Mouse (Mus musculus) limb, embryonic 11.5 days (tissue): ENCODE measurements around the gene Dab2ip. TPM values are rescaled to one million over a fixed set of nuclear protein-coding genes. Genes with fewer than 3 reads are reported as not detected.

Experiments used
- ATAC-seq: fragments of 200-750 bp; cut with Nextera tagmentation; 2 replicates; pipeline ENCODE4 v1.8.0; 2017; ENCODE audit warnings: low read depth; ENCODE audit not compliant: insufficient number of reproducible peaks, low FRiP score, low TSS enrichment
- DNase-seq: peaks from one replicate; pipeline ENCODE4 v3.0.0-alpha.2; 2015; ENCODE audit warnings: low spot score
- H3K27ac ChIP-seq: fragments of 300-500 bp; sonication (generic); replicated peaks from 2 replicates; pipeline ENCODE4 v1.5.1; 2014; ENCODE audit warnings: low read depth, mild to moderate bottlenecking, low read length
- H3K27me3 ChIP-seq: fragments of 300-500 bp; sonication (generic); 2 replicates; pipeline ENCODE4 v1.6.1; 2014; ENCODE audit warnings: mild to moderate bottlenecking, low read length, mixed read lengths; ENCODE audit not compliant: control insufficient read depth, insufficient read depth
- H3K36me3 ChIP-seq: fragments of 300-500 bp; sonication (generic); 2 replicates; pipeline ENCODE4 v1.6.1; 2014; ENCODE audit warnings: mild to moderate bottlenecking, low read length, moderate library complexity, mixed read lengths; ENCODE audit not compliant: control insufficient read depth, insufficient read depth
- H3K4me1 ChIP-seq: fragments of 300-500 bp; sonication (generic); 2 replicates; pipeline ENCODE4 v1.6.1; 2014; ENCODE audit warnings: low read length, mixed read lengths; ENCODE audit not compliant: control insufficient read depth, insufficient read depth
- H3K4me2 ChIP-seq: fragments of 300-500 bp; sonication (generic); 2 replicates; pipeline ENCODE4 v1.6.1; 2014; ENCODE audit warnings: low read depth, mild to moderate bottlenecking, moderate library complexity; ENCODE audit not compliant: severe bottlenecking
- H3K4me3 ChIP-seq: fragments of 300-500 bp; sonication (generic); 2 replicates; pipeline ENCODE4 v1.5.1; 2014; ENCODE audit warnings: low read depth, low read length
- H3K9ac ChIP-seq: fragments of 300-500 bp; sonication (generic); 2 replicates; pipeline ENCODE4 v1.6.1; 2014; ENCODE audit warnings: mild to moderate bottlenecking, low read length
- H3K9me3 ChIP-seq: fragments of 300-500 bp; sonication (generic); 2 replicates; pipeline ENCODE4 v1.6.1; 2016; ENCODE audit warnings: low read length; ENCODE audit not compliant: control insufficient read depth
- WGBS: fragments of 180-500 bp; shearing (Covaris S2); extraction: QIAGEN DNeasy Blood & Tissue Kit; methylation state at CpG from one replicate; pipeline ENCODE4 v1.1.7; 2014; 5-methylcytosine and 5-hydroxymethylcytosine counted together
- polyA plus RNA-seq: library from polyadenylated mRNA; unstranded; fragments of >200 nt; fragmentation: Nextera tagmentation; extraction: Ambion mirVana; gene quantifications from 2 replicates; pipeline ENCODE4 v1.2.1, GENCODE M21; 2014

The Dab2ip gene
- polyA plus RNA-seq, 1 experiment from 2014 or later, result 53.9 TPM

GRCm38 (mm10) chr2:35623431-35624148, 65.5 kb downstream of the Dab2ip start:
- no peak for ATAC-seq
- Histone ChIP-seq H3K4me1 (peaks cover 69% of the 10 kb centered on the region), H3K9me3 (no peaks in the 10 kb centered on the region), H3K27me3 (no peaks in the 10 kb centered on the region), H3K9ac (peak overlapping the region; percentile 98), H3K4me2 (peak overlapping the region; percentile 91), H3K27ac (no peak overlapping the region), H3K4me3 (peak overlapping the region; percentile 87), H3K36me3 (no peaks in the 10 kb centered on the region; the same call in 1 of the 2 replicates)
- no peak for DNase-seq
- WGBS, result 33% methylated on average over 12 of the region's 12 CpGs

- Histone ChIP-seq H3K27me3 (no peaks in the 10 kb centered on the region), H3K9me3 (no peaks in the 10 kb centered on the region), H3K4me3 (peak overlapping the region; percentile 8; the same call in 1 of the 2 replicates), H3K9ac (no peak overlapping the region), H3K4me2 (peak overlapping the region; percentile 91; the same call in 1 of the 2 replicates), H3K27ac (no peak overlapping the region), H3K36me3 (no peaks in the 10 kb centered on the region; the same call in 1 of the 2 replicates), H3K4me1 (peaks cover 60% of the 10 kb centered on the region)
- DNase-seq (no peak), ATAC-seq (no peak)
- WGBS, result 54% methylated on average over 5 of the region's 5 CpGs
Measured at GRCm38 (mm10) chr2:35624380-35625006, 66.4 kb downstream of the Dab2ip start.

- no peak for DNase-seq
- Histone ChIP-seq H3K4me3 (no peak overlapping the region), H3K27me3 (no peaks in the 10 kb centered on the region), H3K4me2 (no peak overlapping the region), H3K9me3 (no peaks in the 10 kb centered on the region), H3K27ac (no peak overlapping the region), H3K4me1 (peaks cover 55% of the 10 kb centered on the region), H3K36me3 (no peaks in the 10 kb centered on the region; the same call in 1 of the 2 replicates), H3K9ac (no peak overlapping the region)
- no peak for ATAC-seq
- 95% methylated on average over 6 of the region's 6 CpGs for WGBS
Measured at GRCm38 (mm10) chr2:35625007-35625380, 66.9 kb downstream of the Dab2ip start.

- ATAC-seq (no peak), DNase-seq (no peak)
- Histone ChIP-seq H3K36me3 (no peaks in the 10 kb centered on the region; the same call in 1 of the 2 replicates), H3K27me3 (no peaks in the 10 kb centered on the region), H3K27ac (no peak overlapping the region), H3K9me3 (no peaks in the 10 kb centered on the region), H3K4me2 (no peak overlapping the region), H3K4me1 (peaks cover 49% of the 10 kb centered on the region), H3K4me3 (no peak overlapping the region), H3K9ac (no peak overlapping the region)
- WGBS, result 84% methylated on average over 6 of the region's 6 CpGs
Measured at GRCm38 (mm10) chr2:35625526-35625925, 67.5 kb downstream of the Dab2ip start.

GRCm38 (mm10) chr2:35626181-35626727, 68.2 kb downstream of the Dab2ip start:
- no peaks in the 10 kb centered on the region for H3K9me3 ChIP-seq
- H3K4me2 ChIP-seq, result no peak overlapping the region
- peaks cover 42% of the 10 kb centered on the region for H3K4me1 ChIP-seq
- no peak overlapping the region for H3K4me3 ChIP-seq
- H3K36me3 ChIP-seq, result no peaks in the 10 kb centered on the region; the same call in 1 of the 2 replicates
- ATAC-seq (no peak), DNase-seq (no peak)
- H3K27me3 ChIP-seq, result no peaks in the 10 kb centered on the region
- WGBS, result 77% methylated on average over 9 of the region's 9 CpGs
- 0 out of 2 replicates have a peak overlapping the region, but pooled peaks have one; percentile 12 for H3K9ac ChIP-seq
- H3K27ac ChIP-seq, result 0 out of 2 replicates have a peak overlapping the region, but pooled peaks have one; percentile 47

GRCm38 (mm10) chr2:35627298-35627898, 69.3 kb downstream of the Dab2ip start:
- no peak for DNase-seq

GRCm38 (mm10) chr2:35628052-35628451, 70.0 kb downstream of the Dab2ip start:
- Histone ChIP-seq H3K4me3 (no peak overlapping the region), H3K36me3 (no peaks in the 10 kb centered on the region; the same call in 1 of the 2 replicates), H3K27ac (no peak overlapping the region), H3K9me3 (no peaks in the 10 kb centered on the region), H3K9ac (no peak overlapping the region), H3K4me1 (peaks cover 33% of the 10 kb centered on the region), H3K4me2 (no peak overlapping the region), H3K27me3 (no peaks in the 10 kb centered on the region)
- no peak for DNase-seq
- no peak for ATAC-seq
- WGBS, result 69% methylated on average over 7 of the region's 7 CpGs

More at GRCm38 (mm10) chr2:35627298-35627898, 69.3 kb downstream of the Dab2ip start:
- H3K9me3 ChIP-seq, result no peaks in the 10 kb centered on the region
- peak overlapping the region; percentile 8; the same call in 1 of the 2 replicates for H3K27ac ChIP-seq
- H3K9ac ChIP-seq, result no peak overlapping the region
- 74% methylated on average over 11 of the region's 11 CpGs for WGBS
- no peaks in the 10 kb centered on the region; the same call in 1 of the 2 replicates for H3K36me3 ChIP-seq
- peaks cover 37% of the 10 kb centered on the region for H3K4me1 ChIP-seq
- H3K4me3 ChIP-seq, result no peak overlapping the region
- H3K4me2 ChIP-seq, result 0 out of 2 replicates have a peak overlapping the region, but pooled peaks have one; percentile 7
- H3K27me3 ChIP-seq, result no peaks in the 10 kb centered on the region
- ATAC-seq, result no peak

- Histone ChIP-seq H3K9me3 (no peaks in the 10 kb centered on the region), H3K27ac (no peak overlapping the region), H3K36me3 (no peaks in the 10 kb centered on the region; the same call in 1 of the 2 replicates), H3K27me3 (no peaks in the 10 kb centered on the region), H3K4me3 (no peak overlapping the region), H3K4me2 (no peak overlapping the region), H3K9ac (no peak overlapping the region), H3K4me1 (peaks cover 27% of the 10 kb centered on the region)
- ATAC-seq (no peak), DNase-seq (no peak)
- 93% methylated on average over 4 of the region's 4 CpGs for WGBS
Measured at GRCm38 (mm10) chr2:35628656-35629055, 70.6 kb downstream of the Dab2ip start.
